Mouse (Mus musculus) ovary, adult 18-20 months (tissue): ENCODE measurements at regions not wholly inside any gene's neighbourhood (a gene's known extent, or its start where the extent isn't known, plus 50 kb on each side); places are given as distances from the start of the nearest gene placed in this dataset.

ENCODE experiments used
- DNase-seq: peaks from one replicate; pipeline ENCODE4 v3.0.0; 2022; ENCODE audit warnings: low spot score, mixed read lengths

- no peak for DNase-seq
Measured at GRCm38 (mm10) chr4:56456788-56457187, 283.1 kb upstream of the Gm26657 start.

DNA sequence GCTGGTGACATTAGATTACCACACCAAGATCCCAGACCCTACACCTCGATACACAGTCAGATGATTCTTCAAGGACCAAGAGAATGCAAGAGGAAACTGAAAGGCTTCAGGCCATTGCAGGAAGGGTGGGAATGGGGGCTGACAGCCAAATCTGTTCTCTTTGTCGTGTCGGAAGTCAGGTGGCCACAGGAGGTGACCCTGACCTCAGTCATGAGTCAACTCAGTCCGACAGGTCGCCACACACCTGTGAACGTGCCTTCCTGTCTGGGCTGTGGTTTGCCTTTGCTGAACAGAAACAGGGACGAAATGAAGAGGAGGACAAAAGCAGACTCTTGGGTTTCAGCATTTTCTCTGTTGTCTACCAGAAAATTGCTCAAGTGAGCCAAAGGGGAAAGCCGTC is 318.3 kb upstream of the Gm26657 start:
- DNase-seq = peak; percentile 36

- peak; percentile 8 for DNase-seq
Measured at GRCm38 (mm10) chr4:56419122-56419913, 320.6 kb upstream of the Gm26657 start.

- no peak for DNase-seq
Measured at GRCm38 (mm10) chr4:56411024-56411636, 328.7 kb upstream of the Gm26657 start.

GRCm38 (mm10) chr4:56393793-56394192 is 346.1 kb upstream of the Gm26657 start:
- no peak for DNase-seq

- no peak for DNase-seq
Measured at GRCm38 (mm10) chr4:56387051-56387450, 352.8 kb upstream of the Gm26657 start.

DNA sequence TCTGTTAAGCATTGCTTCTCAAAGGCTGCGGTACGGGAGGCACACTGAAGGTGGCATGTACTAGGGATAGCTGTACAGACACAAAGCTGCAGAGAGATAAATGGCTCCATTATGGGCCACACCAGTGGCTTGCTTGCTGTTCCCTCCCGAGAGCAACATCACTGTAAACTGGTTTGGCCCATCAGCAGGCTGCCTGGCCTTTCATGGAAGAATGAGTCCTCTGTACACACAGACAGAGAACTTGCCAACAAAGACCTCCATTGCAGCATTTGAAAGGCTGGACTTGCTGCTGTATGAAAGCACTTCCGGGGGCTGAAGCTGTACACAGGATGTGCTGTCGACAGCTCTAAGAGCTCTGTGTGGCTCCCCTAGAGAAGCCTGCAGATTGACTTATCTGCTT is 364.1 kb upstream of the Gm26657 start:
- no peak for DNase-seq

DNA sequence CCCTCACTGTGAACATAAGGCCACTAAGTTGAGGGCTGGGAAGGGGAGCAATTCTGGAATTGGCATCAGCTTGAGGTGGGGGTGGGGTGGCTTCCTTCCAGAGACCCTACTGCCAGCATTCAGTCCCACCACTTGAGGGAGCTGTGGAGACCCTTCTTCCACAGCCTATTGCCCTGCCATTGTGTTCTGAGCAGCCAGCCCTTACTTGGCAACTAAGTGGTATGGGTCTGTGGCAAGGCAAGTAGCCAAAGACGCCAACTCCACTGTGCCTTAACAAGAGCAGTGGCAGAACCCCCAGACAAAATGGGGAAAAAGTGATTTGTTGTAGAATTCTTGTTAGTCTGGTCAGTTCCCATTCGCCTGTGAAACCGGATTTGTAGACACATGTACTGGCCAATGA is 365.4 kb upstream of the Gm26657 start:
- no peak for DNase-seq

- DNase-seq = no peak
Measured at GRCm38 (mm10) chr4:56373746-56374145, 366.1 kb upstream of the Gm26657 start.

GRCm38 (mm10) chr4:56373167-56373566 is 366.7 kb upstream of the Gm26657 start:
- DNase-seq = no peak

GRCm38 (mm10) chr4:56372711-56373110 is 367.2 kb upstream of the Gm26657 start:
- no peak for DNase-seq

DNA sequence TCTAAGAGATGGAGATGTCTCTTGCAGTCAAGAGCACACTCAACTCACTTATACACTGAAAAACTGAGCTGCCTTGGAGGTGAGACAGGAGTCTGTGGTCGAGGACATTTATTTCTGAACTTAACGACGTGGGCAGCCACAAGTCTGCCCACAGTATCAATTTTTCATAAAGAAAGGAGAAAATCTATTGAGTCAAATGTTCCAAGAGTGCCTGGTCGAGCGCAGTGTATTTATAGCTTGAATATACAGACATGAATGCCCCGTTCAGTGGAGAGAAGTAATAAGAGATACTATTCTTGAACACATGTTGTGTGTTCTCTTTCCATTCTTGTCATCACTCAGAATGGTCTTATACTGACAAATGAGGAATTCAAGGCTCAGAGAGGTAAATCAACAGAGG is 375.3 kb upstream of the Gm26657 start:
- no peak for DNase-seq

GRCm38 (mm10) chr4:56362121-56362520 is 377.7 kb upstream of the Gm26657 start:
- DNase-seq = no peak

GRCm38 (mm10) chr4:56349216-56349615 is 390.7 kb upstream of the Gm26657 start:
- no peak for DNase-seq

GRCm38 (mm10) chr4:56325156-56325555 is 414.7 kb upstream of the Gm26657 start:
- DNase-seq = no peak

GRCm38 (mm10) chr4:56319134-56319533 is 420.7 kb upstream of the Gm26657 start:
- no peak for DNase-seq

DNA sequence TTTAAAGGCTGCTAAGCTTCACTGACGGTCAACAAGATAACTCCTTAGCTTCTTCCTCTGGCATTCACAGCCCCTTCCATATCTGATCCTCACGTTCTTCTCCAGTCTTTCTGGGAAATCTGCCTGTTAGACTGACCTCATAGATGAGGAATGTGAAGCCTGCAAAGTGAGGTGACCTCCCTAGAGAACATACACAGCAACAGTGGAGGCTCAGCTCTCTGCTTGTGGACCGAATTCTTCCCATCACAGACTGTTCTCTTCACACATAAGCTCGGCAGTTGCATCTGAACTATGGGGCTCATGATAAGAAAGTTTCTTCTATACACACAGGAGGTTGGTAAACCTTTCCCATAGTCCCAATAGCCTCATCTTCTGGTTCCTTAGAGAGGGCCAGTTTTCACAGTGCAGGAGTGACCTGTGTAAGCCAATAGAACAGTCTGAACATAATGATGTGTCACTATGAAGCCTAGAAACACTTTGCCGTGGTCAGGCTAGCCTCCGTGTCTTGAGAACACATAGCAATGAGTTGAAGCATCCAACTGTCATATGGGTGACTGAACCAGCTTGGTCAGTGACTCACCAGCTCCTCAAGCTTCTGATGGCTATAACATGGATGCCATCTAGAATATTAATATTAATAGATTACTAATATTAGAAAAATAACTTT is 434.1 kb upstream of the Gm26657 start:
- DNase-seq = no peak

GRCm38 (mm10) chr4:56304275-56304674 is 435.6 kb upstream of the Gm26657 start:
- DNase-seq = no peak

- DNase-seq = no peak
Measured at GRCm38 (mm10) chr4:56287980-56288379, 451.9 kb upstream of the Gm26657 start.

- no peak for DNase-seq
Measured at GRCm38 (mm10) chr4:56284490-56284889, 455.4 kb upstream of the Gm26657 start.

GRCm38 (mm10) chr4:56275836-56276235 is 464.0 kb upstream of the Gm26657 start:
- DNase-seq = no peak

DNA sequence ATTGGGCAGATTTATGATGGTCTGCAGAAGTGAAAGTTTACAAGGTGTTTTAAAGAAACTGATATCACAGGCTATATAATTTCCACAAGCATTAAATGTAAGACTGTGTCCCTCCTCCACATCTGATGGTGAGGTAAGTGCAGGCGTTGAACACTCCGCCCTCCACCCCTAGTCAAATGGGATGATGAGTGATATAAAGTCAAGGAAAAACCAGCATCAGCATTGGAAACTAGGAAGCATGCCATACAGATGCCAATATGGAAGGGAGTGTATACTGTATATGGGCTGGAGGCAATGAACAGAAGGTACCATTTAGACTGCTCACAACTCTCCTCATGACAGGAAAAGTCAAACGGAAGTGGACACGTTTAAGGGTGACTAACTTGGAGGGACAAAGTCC is 468.5 kb upstream of the Gm26657 start:
- DNase-seq = no peak

- DNase-seq = no peak
Measured at GRCm38 (mm10) chr4:56264626-56265025, 475.2 kb upstream of the Gm26657 start.
